17 mouse cellular contexts compared by ENCODE assay signal in the genomic region with DNA sequence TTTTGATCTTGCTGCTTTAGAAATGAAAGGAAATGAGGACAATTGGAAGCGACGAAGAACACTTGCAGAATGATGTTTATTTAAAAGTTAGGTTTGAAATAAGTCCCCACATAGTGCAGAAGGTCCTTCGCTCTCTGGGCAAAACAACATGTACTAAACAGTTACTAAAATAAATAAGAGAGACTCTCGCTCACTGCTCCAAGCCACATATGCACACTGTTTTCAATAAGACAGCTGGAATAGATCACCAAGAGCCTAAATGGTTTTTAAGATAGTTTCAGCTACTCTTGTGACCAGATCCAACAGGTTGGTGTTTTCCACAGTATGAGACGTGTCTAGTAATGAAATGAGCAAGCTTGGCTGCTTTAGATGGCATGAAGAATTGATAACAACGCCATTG.
A peak's percentile ranks its signal among the peaks of the same experiment; 100 is the strongest.
DNase-seq lines count a peak whose midpoint lies in the region; ATAC-seq and TF ChIP-seq lines count a peak whose summit lies in the region.
"Had no signal": no experiment of that assay in that cellular context is flagged by ENCODE, and none has a peak within 500 bp of the region (broad histone marks: within the 10 kb centered on the region; RNA-seq: fewer than 3 reads in every experiment).

No protein-coding gene starts in this region.

- H3K27ac ChIP-seq in embryonic facial prominence, embryonic 11.5 days (replicated peaks; ENCODE audit: low read depth, low read length) = no peak overlapping the region
- no peak overlapping the region for H3K27ac ChIP-seq in embryonic facial prominence, embryonic 10.5 days (replicated peaks)
- peak overlapping the region; percentile 38; the same call in 1 of the 2 replicates for H3K27ac ChIP-seq in lung, embryonic 16.5 days (ENCODE audit: low read length)
- no peak overlapping the region for H3K27ac ChIP-seq in limb, embryonic 14.5 days (replicated peaks; ENCODE audit: low read depth, low read length)
- H3K27ac ChIP-seq in stomach, embryonic 16.5 days (ENCODE audit: low read length) = no peak overlapping the region
- H3K27ac ChIP-seq in neural tube, embryonic 15.5 days (replicated peaks) = no peak overlapping the region
- H3K27ac ChIP-seq: forebrain, embryonic 15.5 days; heart, embryonic 15.5 days; neural tube, embryonic 13.5 days had no signal

- H3K4me2 ChIP-seq in embryonic facial prominence, embryonic 11.5 days (ENCODE audit: low read depth, low read length) = no peak overlapping the region
- no peak overlapping the region for H3K4me2 ChIP-seq in lung, embryonic 16.5 days (ENCODE audit: low read depth, low read length)
- H3K4me2 ChIP-seq in limb, embryonic 14.5 days (replicated peaks; ENCODE audit: low read depth, low read length, severe bottlenecking) = no peak overlapping the region
- peak overlapping the region; percentile 13 for H3K4me2 ChIP-seq in stomach, embryonic 16.5 days (ENCODE audit: low read depth, low read length)
- no peak overlapping the region for H3K4me2 ChIP-seq in neural tube, embryonic 15.5 days
- H3K4me2 ChIP-seq: forebrain, embryonic 15.5 days; heart, embryonic 15.5 days had no signal

- 62% methylated on average over 6 of the region's 6 CpGs for WGBS in embryonic facial prominence, embryonic 11.5 days
- 64% methylated on average over 6 of the region's 6 CpGs for WGBS in embryonic facial prominence, embryonic 10.5 days
- 43% methylated on average over 6 of the region's 6 CpGs for WGBS in lung, embryonic 16.5 days
- 61% methylated on average over 6 of the region's 6 CpGs for WGBS in limb, embryonic 14.5 days
- 49% methylated on average over 6 of the region's 6 CpGs for WGBS in stomach, embryonic 16.5 days
- WGBS in neural tube, embryonic 15.5 days = 76% methylated on average over 6 of the region's 6 CpGs

- no peak overlapping the region for H3K4me3 ChIP-seq in embryonic facial prominence, embryonic 11.5 days (ENCODE audit: low read depth, low read length)
- H3K4me3 ChIP-seq in embryonic facial prominence, embryonic 10.5 days = no peak overlapping the region
- no peak overlapping the region for H3K4me3 ChIP-seq in lung, embryonic 16.5 days (ENCODE audit: low read length)
- no peak overlapping the region for H3K4me3 ChIP-seq in limb, embryonic 14.5 days (replicated peaks; ENCODE audit: low read length)
- H3K4me3 ChIP-seq in stomach, embryonic 16.5 days (replicated peaks; ENCODE audit: low read length) = no peak overlapping the region
- H3K4me3 ChIP-seq in neural tube, embryonic 15.5 days (replicated peaks) = no peak overlapping the region
- H3K4me3 ChIP-seq: forebrain, embryonic 15.5 days; heart, embryonic 15.5 days; hindbrain, embryonic 13.5 days; myocyte; neural tube, embryonic 13.5 days had no signal

- H3K9ac ChIP-seq in embryonic facial prominence, embryonic 11.5 days (replicated peaks; ENCODE audit: low read length) = no peak overlapping the region
- H3K9ac ChIP-seq in lung, embryonic 16.5 days (ENCODE audit: low read length) = no peak overlapping the region
- H3K9ac ChIP-seq in limb, embryonic 14.5 days (ENCODE audit: low read depth, low read length, severe bottlenecking) = no peak overlapping the region
- no peak overlapping the region for H3K9ac ChIP-seq in stomach, embryonic 16.5 days (ENCODE audit: low read length)
- H3K9ac ChIP-seq in neural tube, embryonic 15.5 days (replicated peaks) = no peak overlapping the region
- H3K9ac ChIP-seq: forebrain, embryonic 15.5 days; heart, embryonic 15.5 days; hindbrain, embryonic 13.5 days; neural tube, embryonic 13.5 days had no signal

- no peak for ATAC-seq in embryonic facial prominence, embryonic 11.5 days (replicated peaks; ENCODE audit: insufficient number of reproducible peaks, low FRiP score, low TSS enrichment, low read depth)
- ATAC-seq in lung, embryonic 16.5 days (ENCODE audit: low read depth) = peak; percentile 88
- no peak for ATAC-seq in limb, embryonic 14.5 days (ENCODE audit: low FRiP score, low read depth)
- no peak for ATAC-seq in stomach, embryonic 16.5 days (ENCODE audit: insufficient read depth, low FRiP score)
- no peak for ATAC-seq in neural tube, embryonic 15.5 days (ENCODE audit: low FRiP score)
- ATAC-seq: CD4-positive, CD25-positive, alpha-beta regulatory T cell, adult 4 months had no signal

- no peaks in the 10 kb centered on the region for H3K9me3 ChIP-seq in embryonic facial prominence, embryonic 11.5 days (replicated peaks; ENCODE audit: control insufficient read depth, low read length)
- H3K9me3 ChIP-seq in embryonic facial prominence, embryonic 10.5 days = no peaks in the 10 kb centered on the region
- no peaks in the 10 kb centered on the region for H3K9me3 ChIP-seq in lung, embryonic 16.5 days (ENCODE audit: control insufficient read depth, low read length)
- no peaks in the 10 kb centered on the region for H3K9me3 ChIP-seq in limb, embryonic 14.5 days (ENCODE audit: control insufficient read depth, low read length)
- no peaks in the 10 kb centered on the region for H3K9me3 ChIP-seq in stomach, embryonic 16.5 days (replicated peaks; ENCODE audit: control insufficient read depth, low read length)
- H3K9me3 ChIP-seq in neural tube, embryonic 15.5 days (replicated peaks) = no peaks in the 10 kb centered on the region
- H3K9me3 ChIP-seq: forebrain, embryonic 15.5 days; heart, embryonic 15.5 days; hindbrain, embryonic 13.5 days; neural tube, embryonic 13.5 days had no signal

- H3K27me3 ChIP-seq in embryonic facial prominence, embryonic 11.5 days (ENCODE audit: control insufficient read depth, insufficient read depth, low read length) = no peaks in the 10 kb centered on the region
- H3K27me3 ChIP-seq in embryonic facial prominence, embryonic 10.5 days (replicated peaks; ENCODE audit: low read depth, poor library complexity, severe bottlenecking) = no peaks in the 10 kb centered on the region
- H3K27me3 ChIP-seq in lung, embryonic 16.5 days (ENCODE audit: control insufficient read depth, insufficient read depth, low read depth, low read length) = no peaks in the 10 kb centered on the region
- H3K27me3 ChIP-seq in limb, embryonic 14.5 days (ENCODE audit: control insufficient read depth, insufficient read depth, low read length) = no peaks in the 10 kb centered on the region
- no peaks in the 10 kb centered on the region; the same call in 1 of the 2 replicates for H3K27me3 ChIP-seq in stomach, embryonic 16.5 days (ENCODE audit: control insufficient read depth, insufficient read depth, low read length)
- no peaks in the 10 kb centered on the region for H3K27me3 ChIP-seq in neural tube, embryonic 15.5 days (replicated peaks)
- H3K27me3 ChIP-seq: forebrain, embryonic 15.5 days; heart, embryonic 15.5 days; hindbrain, embryonic 13.5 days; neural tube, embryonic 13.5 days had no signal

- H3K4me1 ChIP-seq in embryonic facial prominence, embryonic 11.5 days (ENCODE audit: control insufficient read depth, insufficient read depth, low read length) = no peaks in the 10 kb centered on the region
- peaks cover 16% of the 10 kb centered on the region for H3K4me1 ChIP-seq in embryonic facial prominence, embryonic 10.5 days
- H3K4me1 ChIP-seq in lung, embryonic 16.5 days (replicated peaks; ENCODE audit: control insufficient read depth, insufficient read depth, low read length) = no peaks in the 10 kb centered on the region
- peaks cover 8% of the 10 kb centered on the region for H3K4me1 ChIP-seq in limb, embryonic 14.5 days (ENCODE audit: control insufficient read depth, insufficient read depth, low read length)
- H3K4me1 ChIP-seq in stomach, embryonic 16.5 days (ENCODE audit: control insufficient read depth, insufficient read depth, low read length) = peaks cover 9% of the 10 kb centered on the region
- H3K4me1 ChIP-seq in neural tube, embryonic 15.5 days = 0 out of 2 replicates have a peak, but pooled peaks cover 4% of the 10 kb centered on the region
- H3K4me1 ChIP-seq: heart, embryonic 15.5 days had no signal

- DNase-seq in embryonic facial prominence, embryonic 11.5 days (ENCODE audit: low spot score) = peak; percentile 26
- no peak for DNase-seq in embryonic facial prominence, embryonic 10.5 days (ENCODE audit: low spot score)
- no peak for DNase-seq in lung, adult 18-20 months
- DNase-seq in limb, embryonic 14.5 days (ENCODE audit: low spot score) = peak; percentile 13
- DNase-seq: adrenal gland, postnatal 14 days; cerebellum, adult 8-10 months; heart, postnatal 36 days; kidney, adult 8-10 months had no signal

- H3K36me3 ChIP-seq in embryonic facial prominence, embryonic 11.5 days (replicated peaks; ENCODE audit: control insufficient read depth, insufficient read depth, low read depth, low read length) = no peaks in the 10 kb centered on the region
- H3K36me3 ChIP-seq in embryonic facial prominence, embryonic 10.5 days (replicated peaks) = no peaks in the 10 kb centered on the region
- H3K36me3 ChIP-seq in lung, embryonic 16.5 days (ENCODE audit: control insufficient read depth, insufficient read depth, low read length) = no peaks in the 10 kb centered on the region
- no peaks in the 10 kb centered on the region for H3K36me3 ChIP-seq in limb, embryonic 14.5 days (ENCODE audit: control insufficient read depth, insufficient read depth, low read length)
- H3K36me3 ChIP-seq in stomach, embryonic 16.5 days (ENCODE audit: control insufficient read depth, insufficient read depth, low read length) = no peaks in the 10 kb centered on the region
- no peaks in the 10 kb centered on the region for H3K36me3 ChIP-seq in neural tube, embryonic 15.5 days
- H3K36me3 ChIP-seq: forebrain, embryonic 15.5 days; heart, embryonic 15.5 days; hindbrain, embryonic 13.5 days; neural tube, embryonic 13.5 days had no signal

- no peak for TF ChIP-seq POLR2A in limb, embryonic 14.5 days (IDR thresholded peaks at IDR 0.05; ENCODE audit: borderline replicate concordance, extremely low read depth, insufficient read depth, insufficient read length)

Comparison
In these comparisons a context has a peak if more than half of its experiments do, and no peak if none do; other contexts are left out.
1. DNase-seq: peak in embryonic facial prominence, embryonic 11.5 days (single experiment) and limb, embryonic 14.5 days (single experiment); none in embryonic facial prominence, embryonic 10.5 days (single experiment) and lung, adult 18-20 months (0 of 2).